Mouse (Mus musculus) spleen, postnatal 0 days (tissue): ENCODE data around the gene Qrfpr. TPM values are rescaled to one million over a fixed set of nuclear protein-coding genes. Genes with fewer than 3 reads are reported as not detected.

Experiments
- polyA plus RNA-seq: library from polyadenylated mRNA; unstranded; fragments of >200 nt; fragmentation: Nextera tagmentation; extraction: Ambion mirVana; gene quantifications from 2 replicates; pipeline ENCODE4 v1.2.1, GENCODE M21; 2015

Gene Qrfpr
- polyA plus RNA-seq, result not detected in 2 replicates

DNA sequence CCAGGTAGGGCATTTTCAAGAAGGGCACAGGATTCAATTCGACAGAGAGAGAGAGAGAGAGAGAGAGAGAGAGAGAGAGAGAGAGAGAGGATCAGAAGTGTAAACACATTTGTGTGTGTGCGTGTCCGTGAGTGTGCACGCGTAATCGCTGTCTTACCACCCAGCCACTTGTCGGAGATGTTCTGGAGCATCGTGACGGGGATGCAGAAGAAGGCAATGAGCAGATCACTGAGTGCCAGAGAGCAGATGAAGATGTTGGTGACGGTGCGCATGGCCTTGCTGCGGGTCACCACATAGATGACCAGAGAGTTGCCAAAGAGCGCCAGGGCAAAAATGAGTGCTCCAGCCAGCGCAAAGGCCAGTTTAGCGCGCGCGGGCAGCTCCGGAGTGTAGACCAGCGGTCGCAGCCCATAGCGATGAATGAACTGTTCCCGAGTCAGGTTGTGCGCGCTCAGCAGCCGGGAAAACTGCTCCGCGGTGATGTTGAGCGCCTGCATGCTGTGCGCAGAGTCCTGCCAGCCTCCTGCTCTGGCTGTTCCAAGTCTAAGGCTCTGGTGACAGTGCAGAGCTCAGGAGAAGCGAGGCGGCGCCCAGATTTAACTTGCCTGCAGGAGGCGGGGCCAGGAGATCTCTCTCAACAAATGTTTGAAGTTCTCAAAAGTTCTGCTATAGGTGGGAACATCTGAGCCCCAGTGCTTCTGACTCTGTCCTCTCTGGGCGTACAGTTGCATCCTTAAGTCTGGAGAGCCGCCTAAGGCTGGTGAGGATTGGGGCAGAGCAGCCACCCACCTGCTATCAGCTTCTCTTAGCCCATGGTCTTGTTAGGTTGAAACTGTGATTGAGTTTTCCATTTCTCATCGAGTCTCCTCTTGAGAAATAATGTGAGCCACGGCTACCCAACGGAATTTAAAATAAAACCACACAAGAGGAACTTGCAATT is at the start of gene Qrfpr:
Gene Qrfpr (minus strand): TSS at position 571 of the 940 bp plus-strand sequence.

DNA sequence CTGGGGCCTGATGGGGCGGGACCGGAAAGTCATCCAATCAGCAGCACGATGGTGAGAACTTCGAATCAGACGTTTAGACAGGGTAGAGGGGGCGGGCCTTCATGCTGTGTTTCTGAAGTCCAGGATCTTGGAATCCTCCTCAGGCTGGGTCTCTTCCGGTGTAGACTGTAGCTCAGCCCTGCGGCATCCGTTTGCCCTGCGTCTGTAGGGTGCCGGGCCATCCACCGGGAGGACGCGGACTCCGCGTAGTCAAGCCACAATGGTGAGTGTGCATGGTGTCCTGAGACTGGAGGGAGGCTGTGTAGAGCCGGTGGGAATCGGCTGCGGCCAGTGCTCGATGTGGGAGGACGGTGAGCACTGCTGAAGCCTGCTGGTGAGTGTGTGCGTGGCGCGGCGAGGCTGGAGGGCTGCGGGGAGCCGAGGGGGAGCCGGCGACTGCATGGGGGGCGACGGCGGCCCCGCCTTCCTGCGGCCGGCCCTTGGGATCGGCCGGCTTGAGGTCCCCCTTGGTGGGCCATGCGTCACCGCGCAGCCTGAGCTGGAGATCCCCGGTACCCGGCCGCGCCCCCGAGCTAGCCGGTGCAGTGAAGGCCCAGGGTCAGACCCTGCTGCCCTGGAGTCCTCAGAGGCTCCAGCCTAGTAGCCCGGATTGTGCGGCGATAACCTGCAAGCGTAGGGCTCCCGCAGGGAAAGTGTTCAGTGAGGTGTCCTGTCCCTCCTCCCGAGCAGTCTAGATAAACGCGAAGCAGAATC is 71.0 kb downstream of the Qrfpr start, which contains the start of gene D3Ertd254e:
Gene D3Ertd254e (plus strand): TSS at position 84 of the 753 bp plus-strand sequence.

Other genes starting within 250 kb of the Qrfpr start
- gene Mccc1, start 221.6 kb downstream of the Qrfpr start, polyA plus RNA-seq, result 8.5 and 9.0 TPM in 2 replicates
- not detected in 2 replicates for gene Ccdc144b, start 168.8 kb downstream of the Qrfpr start, polyA plus RNA-seq
- gene Acad9, start 156.3 kb downstream of the Qrfpr start, polyA plus RNA-seq, result 36.5 and 39.0 TPM in 2 replicates
- gene D3Ertd254e, start 71.3 kb downstream of the Qrfpr start, polyA plus RNA-seq, result 1.8 and 1.9 TPM in 2 replicates